Mouse (Mus musculus) spleen, adult 2 months (tissue): ENCODE data around the gene Gm11983. TPM values are rescaled to one million over a fixed set of nuclear protein-coding genes. Genes with fewer than 3 reads are reported as not detected.
"Not testable (repeated sequence)": the region's sequence is repeated elsewhere in the genome, so short reads cannot be mapped to it uniquely, and the experiment has no call there.

Experiments used
- DNase-seq, 2 experiments: peaks; one replicate each; pipeline versions ENCODE4 v3.0.0 to v3.0.0-alpha.2; 2012 to 2021; ENCODE audit warnings: low spot score in 2 of 2, low read depth in 1 of 2
- H3K27ac ChIP-seq: fragments of 200-500 bp; 2 replicates; pipeline ENCODE4 v1.5.1; 2012; ENCODE audit warnings: low read length, inconsistent platforms; ENCODE audit not compliant: insufficient read depth
- H3K27me3 ChIP-seq: fragments of 200-500 bp; 2 replicates; pipeline ENCODE4 v1.6.1; 2012; ENCODE audit warnings: mild to moderate bottlenecking, moderate library complexity, low read length, inconsistent platforms; ENCODE audit not compliant: control insufficient read depth, insufficient read depth
- H3K36me3 ChIP-seq: fragments of 200-500 bp; 2 replicates; pipeline ENCODE4 v1.6.1; 2012; ENCODE audit warnings: mild to moderate bottlenecking, low read length, inconsistent platforms; ENCODE audit not compliant: control insufficient read depth, insufficient read depth
- H3K4me1 ChIP-seq: fragments of 200-500 bp; 2 replicates; pipeline ENCODE4 v1.6.1; 2011; ENCODE audit warnings: inconsistent platforms; ENCODE audit not compliant: control insufficient read depth, insufficient read depth, insufficient read length
- H3K4me3 ChIP-seq: fragments of 200-500 bp; 2 replicates; pipeline ENCODE4 v1.5.1; 2011; ENCODE audit warnings: mild to moderate bottlenecking, inconsistent platforms; ENCODE audit not compliant: insufficient read depth, insufficient read length; ENCODE audit errors: extremely low read depth
- CTCF ChIP-seq: fragments of 200-500 bp; IDR thresholded peaks from 2 replicates; pipeline ENCODE4 v1.5.1; 2011; ENCODE audit warnings: mild to moderate bottlenecking, inconsistent platforms; ENCODE audit not compliant: insufficient read depth, insufficient read length, insufficient replicate concordance; ENCODE audit errors: extremely low read depth
- POLR2A ChIP-seq: fragments of 200-500 bp; IDR thresholded peaks from 2 replicates; pipeline ENCODE4 v1.6.1; 2011; ENCODE audit warnings: low read depth, low read length, inconsistent platforms
- WGBS: fragments of 180-500 bp; shearing (Covaris S2); methylation state at CpG from one replicate; pipeline ENCODE4 v1.1.7; 2018; 5-methylcytosine and 5-hydroxymethylcytosine counted together
- polyA plus RNA-seq: library from polyadenylated mRNA; depleted of rRNA; stranded (reverse); fragments of >200 nt; gene quantifications from 2 replicates; pipeline ENCODE4 v1.2.3, GENCODE M21; 2012

Gene Gm11983
- polyA plus RNA-seq, 1 experiment = not detected

DNA sequence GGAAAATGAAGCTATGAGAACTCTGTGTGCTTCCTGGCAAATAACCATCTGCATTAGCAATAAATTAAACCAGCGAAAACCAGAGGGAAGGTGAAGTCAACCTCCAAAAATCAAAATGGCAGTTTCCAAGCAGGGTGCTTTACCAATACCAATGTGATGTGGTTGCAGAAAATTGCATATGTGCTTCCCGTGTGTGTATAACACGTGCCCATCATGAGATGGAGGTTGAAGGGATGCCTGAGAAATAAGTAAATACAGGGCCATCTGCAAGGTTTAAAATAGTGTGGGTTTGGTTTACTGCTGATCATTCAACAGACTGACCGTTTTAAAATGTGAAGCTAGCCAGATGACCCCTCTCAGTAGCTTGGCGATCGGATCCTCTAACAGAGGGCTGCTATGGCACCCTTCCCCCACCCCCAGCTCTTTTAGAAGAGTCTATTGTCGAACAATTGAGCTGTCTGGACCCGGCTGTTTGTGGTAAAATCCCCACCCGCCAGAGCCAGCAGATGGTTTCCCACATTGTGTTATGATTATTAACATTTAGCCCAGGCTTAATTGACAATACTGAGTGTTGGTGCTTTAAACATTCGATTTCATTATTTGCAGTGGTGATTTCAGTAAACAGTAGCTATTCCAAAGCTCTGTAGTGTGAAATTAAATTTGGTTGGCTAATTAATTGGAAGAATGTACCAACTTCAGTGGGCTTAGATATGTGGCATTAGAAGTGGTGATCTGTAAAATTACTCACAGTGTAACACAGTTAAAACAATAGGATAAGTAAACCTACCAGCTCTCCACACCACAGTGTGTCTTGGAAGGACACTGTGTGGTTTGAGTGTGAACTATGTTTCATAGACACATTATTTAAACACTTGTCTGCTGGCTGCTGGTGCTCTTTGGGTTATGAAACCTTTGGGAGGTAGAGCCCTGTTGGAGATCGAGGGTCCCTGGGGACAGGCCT lies 22.7 kb upstream of the Gm11983 start:
- no peaks in the 10 kb centered on the region for H3K36me3 ChIP-seq
- 49% methylated on average over 11 of the region's 11 CpGs for WGBS
- H3K4me3 ChIP-seq = no peak overlapping the region
- DNase-seq = no peak
- no peak overlapping the region for H3K27ac ChIP-seq
- no peaks in the 10 kb centered on the region; the same call in 1 of the 2 replicates for H3K27me3 ChIP-seq
- H3K4me1 ChIP-seq = no peaks in the 10 kb centered on the region
- TF ChIP-seq CTCF (no peak), POLR2A (no peak)

DNA sequence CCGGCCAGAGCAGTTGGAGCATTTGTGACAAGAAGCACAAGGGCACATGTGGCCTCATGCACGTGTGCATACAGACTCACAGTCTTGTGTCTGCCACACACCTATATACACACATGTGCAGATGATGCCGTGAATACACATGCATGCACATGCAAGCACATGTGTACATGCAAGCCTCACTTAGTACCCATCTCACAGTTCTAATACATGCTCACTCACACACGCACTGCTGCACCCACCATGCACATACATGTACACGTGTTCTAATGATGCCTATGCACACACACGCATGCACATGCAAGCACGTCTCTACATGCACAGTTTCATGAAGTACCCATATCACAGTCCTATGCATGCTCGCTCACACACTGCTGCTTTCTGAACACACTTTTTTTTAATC lies 21.6 kb upstream of the Gm11983 start:
- no peak overlapping the region for H3K4me3 ChIP-seq
- 86% methylated on average over 8 of the region's 8 CpGs for WGBS

DNA sequence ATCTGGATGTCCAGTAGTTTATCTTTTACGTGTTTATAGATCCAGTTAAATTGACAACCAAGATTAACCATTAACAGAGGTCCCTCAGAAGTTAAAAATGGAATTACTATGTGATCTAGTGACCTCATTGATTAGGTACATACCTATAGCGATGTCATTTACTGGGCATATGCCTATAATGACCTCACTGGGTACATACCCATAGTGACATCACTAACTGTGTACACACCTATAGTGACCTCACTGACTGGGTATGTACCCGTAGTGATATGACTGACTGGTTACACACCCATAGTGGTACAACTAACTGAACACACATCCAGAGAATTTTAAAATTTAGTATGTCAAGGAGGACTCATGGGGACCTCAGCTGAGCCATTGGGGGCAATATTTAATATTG lies 18.5 kb upstream of the Gm11983 start:
- H3K36me3 ChIP-seq = no peaks in the 10 kb centered on the region
- no peaks in the 10 kb centered on the region; the same call in 1 of the 2 replicates for H3K27me3 ChIP-seq
- no peak for TF ChIP-seq POLR2A
- TF ChIP-seq CTCF = no peak
- no peak overlapping the region for H3K4me3 ChIP-seq
- H3K27ac ChIP-seq = no peak overlapping the region
- no peak for DNase-seq
- 84% methylated on average over 3 of the region's 3 CpGs for WGBS
- H3K4me1 ChIP-seq = no peaks in the 10 kb centered on the region

More for the DNA sequence above, 21.6 kb upstream of the Gm11983 start:
- no peaks in the 10 kb centered on the region for H3K4me1 ChIP-seq
- DNase-seq = no peak
- no peak for TF ChIP-seq POLR2A
- no peak for TF ChIP-seq CTCF
- no peaks in the 10 kb centered on the region; the same call in 1 of the 2 replicates for H3K27me3 ChIP-seq
- H3K27ac ChIP-seq = no peak overlapping the region
- no peaks in the 10 kb centered on the region for H3K36me3 ChIP-seq

DNA sequence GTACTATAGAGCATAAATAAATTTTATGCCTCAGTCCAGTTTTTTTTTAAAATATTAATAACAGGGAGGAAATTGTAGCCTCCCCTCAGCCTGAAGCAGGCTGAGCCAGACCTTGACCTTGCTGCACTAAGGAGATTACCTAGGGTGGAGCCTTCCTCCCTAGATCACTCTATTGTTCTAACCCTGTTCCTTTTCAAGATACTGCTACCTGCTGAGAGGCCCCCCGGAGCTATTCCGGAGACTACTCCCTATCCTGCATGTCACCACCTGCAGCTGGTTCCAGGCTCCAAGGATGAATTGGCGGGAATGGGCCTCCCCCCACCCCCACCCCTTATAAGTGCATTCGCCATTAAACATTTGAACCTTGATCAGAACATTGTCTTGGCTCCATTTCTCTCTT lies 15.9 kb upstream of the Gm11983 start:
- not testable (repeated sequence) for H3K36me3 ChIP-seq, H3K27me3 ChIP-seq, H3K27ac ChIP-seq, DNase-seq, H3K4me1 ChIP-seq, H3K4me3 ChIP-seq
- 73% methylated on average over 4 of the region's 4 CpGs for WGBS

DNA sequence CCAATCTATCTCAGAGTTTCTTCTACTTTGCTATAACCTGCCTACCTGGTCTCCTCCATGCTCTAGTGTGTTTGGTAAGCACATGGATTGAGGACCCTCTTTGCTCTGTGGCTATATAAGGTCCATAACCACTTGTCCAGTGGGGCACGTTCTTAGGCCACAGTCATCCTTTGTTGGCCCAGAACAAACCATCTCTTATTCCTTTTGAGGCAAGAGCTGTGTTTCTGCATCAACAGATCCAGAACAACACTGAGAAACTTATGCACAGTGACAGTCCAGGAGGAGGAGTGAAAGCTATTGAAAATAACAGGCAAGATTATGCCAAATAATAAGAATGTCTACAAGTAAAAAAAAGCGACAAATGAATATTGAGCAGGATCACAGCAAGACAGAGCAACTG lies 6.4 kb upstream of the Gm11983 start:
- Histone ChIP-seq H3K4me1 (no peaks in the 10 kb centered on the region), H3K36me3 (no peaks in the 10 kb centered on the region), H3K4me3 (no peak overlapping the region), H3K27me3 (no peaks in the 10 kb centered on the region; the same call in 1 of the 2 replicates), H3K27ac (no peak overlapping the region)
- no peak for DNase-seq
- WGBS = 92% methylated on average over 2 of the region's 2 CpGs
- no peak for TF ChIP-seq CTCF
- no peak for TF ChIP-seq POLR2A

DNA sequence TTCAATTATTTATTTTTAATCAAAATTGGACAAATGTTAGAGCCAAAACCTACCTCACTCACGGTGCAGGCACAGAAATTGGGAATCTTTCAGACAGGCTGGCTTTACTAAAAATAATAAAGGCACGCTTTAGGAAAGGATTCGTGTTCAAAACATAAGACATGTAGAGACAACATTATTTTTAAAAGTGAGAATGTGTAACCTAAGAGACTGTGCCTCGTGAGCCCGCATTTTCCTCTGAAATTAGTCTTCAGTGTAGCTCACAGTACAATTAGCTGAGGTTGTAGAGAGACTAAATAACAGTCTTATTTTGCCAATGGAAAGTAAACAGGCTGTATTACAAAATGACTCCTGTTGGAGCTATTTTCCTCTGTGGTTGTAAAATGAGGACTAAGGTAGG lies 4.7 kb upstream of the Gm11983 start:
- no peak overlapping the region for H3K27ac ChIP-seq
- no peak overlapping the region for H3K4me3 ChIP-seq
- no peak for DNase-seq
- TF ChIP-seq CTCF (no peak), POLR2A (no peak)
- WGBS = 90% methylated on average over 5 of the region's 5 CpGs
- no peaks in the 10 kb centered on the region for H3K4me1 ChIP-seq
- no peaks in the 10 kb centered on the region; the same call in 1 of the 2 replicates for H3K27me3 ChIP-seq
- no peaks in the 10 kb centered on the region for H3K36me3 ChIP-seq

DNA sequence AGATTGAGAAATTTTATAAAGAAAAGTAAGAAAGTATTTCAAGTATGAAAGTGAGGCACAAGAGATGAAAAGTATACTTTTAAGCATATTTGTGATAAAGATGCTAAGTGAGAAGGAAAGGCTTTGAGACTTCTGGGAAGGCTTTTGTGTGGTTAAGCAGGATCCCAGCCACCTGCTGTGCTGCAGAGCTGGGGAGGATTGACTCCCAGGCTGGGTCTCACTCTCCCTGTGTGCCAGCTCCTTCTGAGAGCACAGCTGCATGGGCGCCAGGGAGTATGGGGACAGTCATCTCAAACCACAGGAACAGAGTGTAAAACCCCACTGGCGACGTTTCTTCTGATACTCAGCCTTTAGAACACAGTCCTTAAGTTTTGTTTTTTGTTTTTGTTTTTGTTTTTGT lies 3.3 kb upstream of the Gm11983 start:
- Histone ChIP-seq H3K36me3 (no peaks in the 10 kb centered on the region), H3K4me1 (no peaks in the 10 kb centered on the region), H3K27ac (no peak overlapping the region), H3K27me3 (no peaks in the 10 kb centered on the region; the same call in 1 of the 2 replicates), H3K4me3 (no peak overlapping the region)
- TF ChIP-seq POLR2A (no peak), CTCF (no peak)
- DNase-seq = no peak
- WGBS = 63% methylated on average over 3 of the region's 3 CpGs
